Mouse (Mus musculus): ENCODE data around the gene Siah3. TPM values are rescaled to one million over a fixed set of nuclear protein-coding genes. Genes with fewer than 3 reads are reported as not detected.
"Not testable (repeated sequence)": the region's sequence is repeated elsewhere in the genome, so short reads cannot be mapped to it uniquely, and the experiment has no call there.

The Siah3 gene
- polyA plus RNA-seq, 1 experiment = not detected

DNA sequence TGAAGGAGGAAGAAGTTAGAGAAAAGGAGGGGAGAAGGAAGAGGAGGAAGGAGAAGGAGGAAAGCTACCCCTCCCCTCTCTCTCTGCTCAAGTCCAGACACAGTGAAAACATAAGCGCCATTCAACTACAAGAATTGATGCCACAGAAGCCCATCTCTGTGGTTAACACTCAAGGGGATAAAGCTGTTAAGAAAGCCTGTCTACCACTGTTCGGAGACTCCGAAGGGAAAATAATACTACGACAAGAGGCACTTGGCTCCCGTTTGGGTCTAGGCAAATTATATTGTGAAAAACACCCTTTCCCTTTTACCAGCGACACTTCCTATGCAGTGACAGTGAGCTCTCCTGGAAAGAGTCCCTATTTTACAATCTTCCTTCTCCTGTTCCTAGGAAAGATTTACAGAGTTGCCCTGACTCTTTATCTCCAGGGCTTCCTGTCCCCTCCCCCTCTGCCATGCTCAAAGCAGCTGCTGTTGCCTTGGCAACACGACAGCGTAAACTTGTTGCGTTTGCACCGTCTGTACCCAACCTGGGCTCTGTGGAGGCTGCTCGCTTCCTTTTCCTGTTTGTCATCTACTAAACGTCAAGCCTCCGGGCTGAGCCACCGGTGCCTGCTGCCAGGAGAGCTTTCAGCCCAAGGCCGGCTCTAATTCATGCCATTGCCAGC, 10.4 kb upstream of the Siah3 start:
- H3K79me3 ChIP-seq (ENCODE audit: low read depth) = no peaks in the 10 kb centered on the region
- H3K36me3 ChIP-seq (ENCODE audit: control insufficient read depth, insufficient read depth) = no peaks in the 10 kb centered on the region
- H3ac ChIP-seq (ENCODE audit: control insufficient read depth, insufficient read length, low read depth) = no peak overlapping the region
- no peak overlapping the region for H3K4me3 ChIP-seq (ENCODE audit: insufficient read depth, poor library complexity, severe bottlenecking)
- H3K27me3 ChIP-seq (ENCODE audit: control insufficient read depth, insufficient read depth, insufficient read length) = no peaks in the 10 kb centered on the region
- H3K79me2 ChIP-seq (ENCODE audit: control insufficient read depth, insufficient read depth) = no peaks in the 10 kb centered on the region
- TF ChIP-seq CTCF (IDR thresholded peaks at IDR 0.05; ENCODE audit: control insufficient read depth, insufficient read depth, insufficient read length) (no peak), MAX (IDR thresholded peaks at IDR 0.05) (no peak), CEBPB (IDR thresholded peaks at IDR 0.05; ENCODE audit: low read depth) (no peak), FOSL1 (IDR thresholded peaks at IDR 0.05; ENCODE audit: insufficient read depth, low read length, poor library complexity, severe bottlenecking) (no peak), MYOD1 (IDR thresholded peaks at IDR 0.05; ENCODE audit: control insufficient read depth, insufficient read length, low read depth) (no peak)

DNA sequence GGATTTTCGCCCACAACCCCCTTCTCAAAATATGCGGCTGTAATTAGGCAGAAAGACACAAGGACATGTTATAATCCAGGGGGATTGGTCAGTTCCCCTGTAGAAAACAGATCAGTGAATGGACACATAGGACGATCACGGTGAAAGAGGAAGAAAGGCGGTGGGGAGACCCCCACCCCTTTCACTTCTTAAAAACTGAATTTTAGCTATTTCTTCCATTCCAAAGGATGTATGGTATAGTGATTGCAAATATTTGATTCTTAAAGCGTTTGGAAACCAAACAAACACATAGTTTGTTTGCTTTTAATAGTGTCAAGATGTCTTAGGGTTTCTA, 9.9 kb upstream of the Siah3 start:
- Histone ChIP-seq H3K79me2 (ENCODE audit: control insufficient read depth, insufficient read depth) (no peaks in the 10 kb centered on the region), H3K4me3 (ENCODE audit: insufficient read depth, poor library complexity, severe bottlenecking) (no peak overlapping the region), H3K79me3 (ENCODE audit: low read depth) (no peaks in the 10 kb centered on the region), H3K36me3 (ENCODE audit: control insufficient read depth, insufficient read depth) (no peaks in the 10 kb centered on the region), H3K27me3 (ENCODE audit: control insufficient read depth, insufficient read depth, insufficient read length) (no peaks in the 10 kb centered on the region), H3ac (ENCODE audit: control insufficient read depth, insufficient read length, low read depth) (no peak overlapping the region)
- TF ChIP-seq CEBPB (IDR thresholded peaks at IDR 0.05; ENCODE audit: low read depth) (no peak), MYOD1 (IDR thresholded peaks at IDR 0.05; ENCODE audit: control insufficient read depth, insufficient read length, low read depth) (no peak), CTCF (IDR thresholded peaks at IDR 0.05; ENCODE audit: control insufficient read depth, insufficient read depth, insufficient read length) (no peak), MYOG (IDR thresholded peaks at IDR 0.05; ENCODE audit: control insufficient read depth, extremely low read depth, insufficient read length) (no peak), MAX (IDR thresholded peaks at IDR 0.05) (no peak), FOSL1 (IDR thresholded peaks at IDR 0.05; ENCODE audit: insufficient read depth, low read length, poor library complexity, severe bottlenecking) (no peak), USF1 (IDR thresholded peaks at IDR 0.05; ENCODE audit: low read depth) (no peak)

DNA sequence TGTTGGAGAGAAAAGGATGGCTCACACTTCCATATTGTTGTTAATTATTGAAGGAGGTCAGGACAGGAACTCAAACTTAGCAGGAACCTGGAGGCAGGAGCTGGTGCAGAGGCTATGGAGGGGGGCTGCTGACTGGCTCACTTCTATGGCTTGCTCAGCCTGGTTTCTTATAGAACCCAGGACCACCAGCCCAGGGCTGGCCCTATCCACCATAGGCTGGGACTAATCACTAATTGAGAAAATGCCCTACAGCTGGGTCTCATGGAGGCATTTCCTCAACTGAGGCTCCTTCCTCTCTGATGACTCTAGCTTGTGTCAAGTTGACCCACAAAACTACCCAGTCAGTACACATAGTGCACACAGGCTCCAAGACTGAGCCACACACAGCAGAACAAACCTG, 9.5 kb upstream of the Siah3 start:
- H3K36me3 ChIP-seq (ENCODE audit: control insufficient read depth, insufficient read depth); H3K27me3 ChIP-seq (ENCODE audit: control insufficient read depth, insufficient read depth, insufficient read length); H3ac ChIP-seq (ENCODE audit: control insufficient read depth, insufficient read length, low read depth); H3K79me3 ChIP-seq (ENCODE audit: low read depth); H3K4me3 ChIP-seq (ENCODE audit: insufficient read depth, poor library complexity, severe bottlenecking); H3K79me2 ChIP-seq (ENCODE audit: control insufficient read depth, insufficient read depth): not testable (repeated sequence)

GRCm38 (mm10) chr14:75453906-75454305, 1.9 kb upstream of the Siah3 start:
- Histone ChIP-seq H3K79me2 (ENCODE audit: control insufficient read depth, insufficient read depth) (no peaks in the 10 kb centered on the region), H3K79me3 (ENCODE audit: low read depth) (no peaks in the 10 kb centered on the region), H3K36me3 (ENCODE audit: control insufficient read depth, insufficient read depth) (no peaks in the 10 kb centered on the region), H3K4me3 (ENCODE audit: insufficient read depth, poor library complexity, severe bottlenecking) (no peak overlapping the region), H3K27me3 (ENCODE audit: control insufficient read depth, insufficient read depth, insufficient read length) (peaks cover 23% of the 10 kb centered on the region), H3ac (ENCODE audit: control insufficient read depth, insufficient read length, low read depth) (no peak overlapping the region)
- no peak for TF ChIP-seq MAX (IDR thresholded peaks at IDR 0.05)
- no peak for TF ChIP-seq CEBPB (IDR thresholded peaks at IDR 0.05; ENCODE audit: low read depth)
- TF ChIP-seq FOSL1 (IDR thresholded peaks at IDR 0.05; ENCODE audit: insufficient read depth, low read length, poor library complexity, severe bottlenecking) = no peak

DNA sequence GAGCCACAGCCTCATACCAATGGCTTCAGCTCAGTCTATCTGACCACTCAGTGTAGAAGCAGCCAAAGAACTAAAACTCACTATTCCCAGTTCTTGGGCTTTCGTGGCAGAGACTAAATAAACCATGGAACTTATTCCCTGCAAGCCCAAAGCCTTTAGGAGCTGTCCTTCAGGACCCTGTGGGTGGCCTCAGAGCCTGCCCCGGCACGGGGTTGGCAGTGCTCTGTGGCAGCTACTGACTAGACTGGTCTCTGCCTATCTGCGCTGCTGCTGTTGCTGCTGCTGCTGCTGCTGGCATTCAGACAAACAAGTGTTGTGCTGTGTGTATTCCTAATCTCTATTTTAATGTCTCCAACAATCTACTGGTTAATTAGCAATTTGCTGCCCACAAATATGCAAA, 1.1 kb upstream of the Siah3 start:
- Histone ChIP-seq H3K79me3 (ENCODE audit: low read depth) (no peaks in the 10 kb centered on the region), H3K27me3 (ENCODE audit: control insufficient read depth, insufficient read depth, insufficient read length) (peaks cover 31% of the 10 kb centered on the region), H3ac (ENCODE audit: control insufficient read depth, insufficient read length, low read depth) (no peak overlapping the region), H3K4me3 (ENCODE audit: insufficient read depth, poor library complexity, severe bottlenecking) (no peak overlapping the region), H3K79me2 (ENCODE audit: control insufficient read depth, insufficient read depth) (no peaks in the 10 kb centered on the region), H3K36me3 (ENCODE audit: control insufficient read depth, insufficient read depth) (no peaks in the 10 kb centered on the region)
- no peak for TF ChIP-seq USF1 (IDR thresholded peaks at IDR 0.05; ENCODE audit: low read depth)
- no peak for TF ChIP-seq CEBPB (IDR thresholded peaks at IDR 0.05; ENCODE audit: low read depth)
- no peak for TF ChIP-seq MYOD1 (IDR thresholded peaks at IDR 0.05; ENCODE audit: control insufficient read depth, insufficient read length, low read depth)
- no peak for TF ChIP-seq CTCF (IDR thresholded peaks at IDR 0.05; ENCODE audit: control insufficient read depth, insufficient read depth, insufficient read length)
- no peak for TF ChIP-seq MAX (IDR thresholded peaks at IDR 0.05)
- TF ChIP-seq FOSL1 (IDR thresholded peaks at IDR 0.05; ENCODE audit: insufficient read depth, low read length, poor library complexity, severe bottlenecking) = no peak
- no peak for TF ChIP-seq MYOG (IDR thresholded peaks at IDR 0.05; ENCODE audit: control insufficient read depth, extremely low read depth, insufficient read length)

GRCm38 (mm10) chr14:75455361-75455742, 430 bp upstream of the Siah3 start:
- no peak for TF ChIP-seq FOSL1 (IDR thresholded peaks at IDR 0.05; ENCODE audit: insufficient read depth, low read length, poor library complexity, severe bottlenecking)
- no peak for TF ChIP-seq USF1 (IDR thresholded peaks at IDR 0.05; ENCODE audit: low read depth)
- no peak for TF ChIP-seq MYOD1 (IDR thresholded peaks at IDR 0.05; ENCODE audit: control insufficient read depth, insufficient read length, low read depth)
- TF ChIP-seq CEBPB (IDR thresholded peaks at IDR 0.05; ENCODE audit: low read depth) = no peak
- no peak for TF ChIP-seq MAX (IDR thresholded peaks at IDR 0.05)
- no peak for TF ChIP-seq MYOG (IDR thresholded peaks at IDR 0.05; ENCODE audit: control insufficient read depth, extremely low read depth, insufficient read length)
- TF ChIP-seq CTCF (IDR thresholded peaks at IDR 0.05; ENCODE audit: control insufficient read depth, insufficient read depth, insufficient read length) = no peak
- Histone ChIP-seq H3K4me3 (ENCODE audit: insufficient read depth, poor library complexity, severe bottlenecking) (no peak overlapping the region), H3K36me3 (ENCODE audit: control insufficient read depth, insufficient read depth) (no peaks in the 10 kb centered on the region), H3K79me2 (ENCODE audit: control insufficient read depth, insufficient read depth) (no peaks in the 10 kb centered on the region), H3ac (ENCODE audit: control insufficient read depth, insufficient read length, low read depth) (no peak overlapping the region), H3K79me3 (ENCODE audit: low read depth) (no peaks in the 10 kb centered on the region), H3K27me3 (ENCODE audit: control insufficient read depth, insufficient read depth, insufficient read length) (peaks cover 38% of the 10 kb centered on the region)
